Mouse (Mus musculus) CH12.LX (cell line): ENCODE measurements around the gene Gm37240. TPM values are rescaled to one million over a fixed set of nuclear protein-coding genes. Genes with fewer than 3 reads are reported as not detected.

Source experiments
- DNase-seq: peaks from one replicate; pipeline ENCODE4 v3.0.0-alpha.2; 2013; ENCODE audit errors: extremely low read depth
- H3K27ac ChIP-seq: 2 replicates; pipeline ENCODE4 v1.5.1; 2012; ENCODE audit warnings: low read depth, mild to moderate bottlenecking, control low read depth, moderate library complexity; ENCODE audit not compliant: insufficient read depth
- H3K27me3 ChIP-seq: replicated peaks from 2 replicates; pipeline ENCODE3; 2012; ENCODE audit warnings: inconsistent platforms
- H3K36me3 ChIP-seq, 2 experiments: replicated peaks in 1 of 2; 2 replicates each; pipeline versions ENCODE3 to v1.6.1; 2012; ENCODE audit warnings: inconsistent platforms in 1 of 2, low read length in 1 of 2, mild to moderate bottlenecking in 1 of 2, mixed read lengths in 1 of 2, moderate library complexity in 1 of 2; ENCODE audit not compliant: control insufficient read depth in 1 of 2, insufficient read depth in 1 of 2
- H3K4me1 ChIP-seq, 2 experiments: 2 replicates each; pipeline ENCODE4 v1.6.1; 2012; ENCODE audit warnings: inconsistent platforms in 1 of 2, moderate library complexity in 1 of 2; ENCODE audit not compliant: insufficient read depth in 2 of 2, control insufficient read depth in 1 of 2
- H3K4me2 ChIP-seq: 2 replicates; pipeline ENCODE4 v1.6.1; 2012; ENCODE audit warnings: low read depth, mild to moderate bottlenecking, control low read depth; ENCODE audit not compliant: poor library complexity, insufficient read depth, severe bottlenecking
- H3K4me3 ChIP-seq, 3 experiments: fragments of 150-350 bp in 1 of 3; sonication (generic) in 1 of 3; replicated peaks in 1 of 3; 2 replicates each; pipeline versions ENCODE3 to v1.5.1; 2011 to 2012; ENCODE audit warnings: low read depth in 2 of 3, low read length in 2 of 3, mild to moderate bottlenecking in 2 of 3, moderate library complexity in 2 of 3, control low read depth in 1 of 3, improper control_type of control experiment in 1 of 3, inconsistent platforms in 1 of 3, mixed read lengths in 1 of 3; ENCODE audit not compliant: poor library complexity in 1 of 3
- H3K79me2 ChIP-seq: replicated peaks from 2 replicates; pipeline ENCODE4 v1.6.1; 2012; ENCODE audit warnings: mild to moderate bottlenecking, moderate library complexity; ENCODE audit not compliant: control insufficient read depth, poor library complexity, insufficient read depth, severe bottlenecking; ENCODE audit errors: extremely low read depth
- H3K9ac ChIP-seq: 2 replicates; pipeline ENCODE4 v1.6.1; 2012; ENCODE audit warnings: low read depth, mild to moderate bottlenecking, control low read depth, moderate library complexity; ENCODE audit not compliant: insufficient read depth
- H3K9me3 ChIP-seq: replicated peaks from 2 replicates; pipeline ENCODE3; 2012; ENCODE audit warnings: low read length, inconsistent platforms, mixed read lengths
- CHD1 ChIP-seq: IDR thresholded peaks from 2 replicates; pipeline ENCODE4 v1.6.1; 2012; ENCODE audit warnings: low read depth, low read length, improper control_type of control experiment, inconsistent platforms
- CHD2 ChIP-seq: IDR thresholded peaks from 2 replicates; pipeline ENCODE4 v1.6.1; 2011; ENCODE audit warnings: low read length, improper control_type of control experiment
- CTCF ChIP-seq, 2 experiments: IDR thresholded peaks in 1 of 2; conservative IDR thresholded peaks in 1 of 2; 2 replicates each; pipeline ENCODE4 v1.5.1; 2011 to 2012; ENCODE audit warnings: low read depth in 2 of 2, low read length in 2 of 2, improper control_type of control experiment in 1 of 2, inconsistent platforms in 1 of 2, mild to moderate bottlenecking in 1 of 2, moderate library complexity in 1 of 2
- E2F4 ChIP-seq: IDR thresholded peaks from 2 replicates; pipeline ENCODE4 v1.6.1; 2011; ENCODE audit warnings: low read depth, low read length, improper control_type of control experiment; ENCODE audit not compliant: insufficient replicate concordance
- ELF1 ChIP-seq: IDR thresholded peaks from 2 replicates; pipeline ENCODE4 v1.6.1; 2014; ENCODE audit warnings: low read depth, mild to moderate bottlenecking, inconsistent platforms, low read length, improper control_type of control experiment
- ETS1 ChIP-seq: conservative IDR thresholded peaks from 2 replicates; pipeline ENCODE4 v1.6.1; 2012; ENCODE audit warnings: low read depth, mild to moderate bottlenecking, inconsistent platforms, low read length, improper control_type of control experiment, moderate library complexity
- HCFC1 ChIP-seq: IDR thresholded peaks from 2 replicates; pipeline ENCODE4 v1.6.1; 2012; ENCODE audit warnings: low read depth, mild to moderate bottlenecking, inconsistent platforms, low read length, improper control_type of control experiment
- JUN ChIP-seq: IDR thresholded peaks from 2 replicates; pipeline ENCODE4 v1.6.1; 2011; ENCODE audit warnings: low read depth, mild to moderate bottlenecking, low read length, improper control_type of control experiment, moderate library complexity; ENCODE audit not compliant: insufficient read depth
- MAFK ChIP-seq: IDR thresholded peaks from 2 replicates; pipeline ENCODE4 v1.6.1; 2011; ENCODE audit warnings: low read length, improper control_type of control experiment; ENCODE audit not compliant: insufficient replicate concordance
- MAX ChIP-seq: IDR thresholded peaks from 2 replicates; pipeline ENCODE4 v1.6.1; 2011; ENCODE audit warnings: low read length, improper control_type of control experiment
- MAZ ChIP-seq: IDR thresholded peaks from 2 replicates; pipeline ENCODE4 v1.6.1; 2012; ENCODE audit warnings: low read depth, mild to moderate bottlenecking, inconsistent platforms, low read length, improper control_type of control experiment, moderate library complexity
- MEF2A ChIP-seq: IDR thresholded peaks from 2 replicates; pipeline ENCODE4 v1.6.1; 2014; ENCODE audit warnings: low read depth, mild to moderate bottlenecking, inconsistent platforms, low read length, improper control_type of control experiment, borderline replicate concordance
- MXI1 ChIP-seq: IDR thresholded peaks from 2 replicates; pipeline ENCODE4 v1.6.1; 2011; ENCODE audit warnings: mild to moderate bottlenecking, low read depth, low read length, improper control_type of control experiment
- NELFE ChIP-seq: IDR thresholded peaks from 2 replicates; pipeline ENCODE4 v1.6.1; 2011; ENCODE audit warnings: low read depth, low read length, improper control_type of control experiment
- RAD21 ChIP-seq: IDR thresholded peaks from 2 replicates; pipeline ENCODE4 v1.6.1; 2011; ENCODE audit warnings: low read depth, mild to moderate bottlenecking, low read length, improper control_type of control experiment, moderate library complexity
- RCOR1 ChIP-seq: conservative IDR thresholded peaks from 2 replicates; pipeline ENCODE4 v1.6.1; 2012; ENCODE audit warnings: low read depth, mild to moderate bottlenecking, inconsistent platforms, low read length, improper control_type of control experiment
- SMC3 ChIP-seq: IDR thresholded peaks from 2 replicates; pipeline ENCODE4 v1.6.1; 2011; ENCODE audit warnings: low read depth, low read length, improper control_type of control experiment
- TCF12 ChIP-seq: IDR thresholded peaks from 2 replicates; pipeline ENCODE4 v1.6.1; 2014; ENCODE audit warnings: low read depth, mild to moderate bottlenecking, inconsistent platforms, low read length, improper control_type of control experiment
- UBTF ChIP-seq: IDR thresholded peaks from 2 replicates; pipeline ENCODE4 v1.6.1; 2012; ENCODE audit warnings: low read depth, mild to moderate bottlenecking, inconsistent platforms, low read length, improper control_type of control experiment, moderate library complexity
- USF2 ChIP-seq: conservative IDR thresholded peaks from 2 replicates; pipeline ENCODE4 v1.6.1; 2011; ENCODE audit warnings: low read depth, low read length, improper control_type of control experiment
- ZC3H11A ChIP-seq: IDR thresholded peaks from 2 replicates; pipeline ENCODE4 v1.6.1; 2012; ENCODE audit warnings: low read depth, mild to moderate bottlenecking, inconsistent platforms, low read length, improper control_type of control experiment
- ZNF384 ChIP-seq: IDR thresholded peaks from 2 replicates; pipeline ENCODE4 v1.6.1; 2012; ENCODE audit warnings: low read depth, low read length, improper control_type of control experiment, inconsistent platforms
- dilution Hi-C: fragments of 300-500 bp; cut with MboI; formaldehyde crosslinking; loops from 2 replicates; pipeline ENCODE4 v1.14.3; 2020; ENCODE audit warnings: low sequenced_read_pairs; ENCODE audit not compliant: extremely low pct_unique_long_range_greater_than_20kb, extremely low pct_ligation_motif_present
- in situ Hi-C: fragments of 300-500 bp; cut with MboI; formaldehyde crosslinking; loops from 3 replicates; pipeline ENCODE4 v1.14.3; 2019; ENCODE audit warnings: low sequenced_read_pairs, low pct_ligation_motif_present, low pct_unique_long_range_greater_than_20kb, mixed read lengths
- polyA plus RNA-seq: library from polyadenylated mRNA; unstranded; fragments of >175 nt; gene quantifications from 2 replicates; pipeline ENCODE4 v1.2.1, GENCODE M21; 2012; ENCODE audit warnings: low read depth; ENCODE audit not compliant: insufficient read length
- total RNA-seq, 2 experiments: library from RNA; depleted of rRNA; stranded (reverse); fragments of 300-350 nt in 1 of 2; fragments of >200 nt in 1 of 2; gene quantifications; 2 replicates each; pipeline ENCODE4 v1.2.3; 2012 to 2014

The Gm37240 gene
- total and polyA plus RNA-seq, 3 experiments, result 0.08 to 0.19 (median 0.14) TPM

- no peaks in the 10 kb centered on the region for H3K27me3 ChIP-seq
- no peak overlapping the region for H3K4me3 ChIP-seq
- H3K79me2 ChIP-seq, result no peaks in the 10 kb centered on the region
- no peaks in the 10 kb centered on the region for H3K36me3 ChIP-seq
- H3K4me2 ChIP-seq, result no peak overlapping the region
- in situ Hi-C loops, result no loop called here
- no peak for TF ChIP-seq RCOR1
- no peak for TF ChIP-seq USF2
- no peak for TF ChIP-seq TCF12
- TF ChIP-seq MAFK, result no peak
- no peak for TF ChIP-seq MAX
- no peak for TF ChIP-seq UBTF
- no peak for TF ChIP-seq SMC3
- TF ChIP-seq ETS1, result no peak
- no peak for TF ChIP-seq MXI1
- no peak for TF ChIP-seq ELF1
- TF ChIP-seq NELFE, result no peak
- TF ChIP-seq ZNF384, result no peak
- no peak for TF ChIP-seq JUN
- TF ChIP-seq CHD2, result no peak
- no peak for TF ChIP-seq RAD21
- TF ChIP-seq CHD1, result no peak
- no peak for TF ChIP-seq E2F4
- no peak for TF ChIP-seq MEF2A
- no peak overlapping the region for H3K27ac ChIP-seq
- no peak overlapping the region for H3K9ac ChIP-seq
- no peaks in the 10 kb centered on the region for H3K4me1 ChIP-seq
- H3K9me3 ChIP-seq, result peaks cover 24% of the 10 kb centered on the region
- DNase-seq, result no peak
- dilution Hi-C loops, result no loop called here
These were observed 488.9 kb downstream of the Gm37240 start for GRCm38 (mm10) chr3:85398483-85398835.

- Histone ChIP-seq H3K9me3 (peaks cover 24% of the 10 kb centered on the region), H3K4me2 (no peak overlapping the region), H3K27ac (no peak overlapping the region), H3K4me1 (no peaks in the 10 kb centered on the region), H3K79me2 (no peaks in the 10 kb centered on the region), H3K4me3 (no peak overlapping the region), H3K36me3 (no peaks in the 10 kb centered on the region), H3K9ac (no peak overlapping the region), H3K27me3 (no peaks in the 10 kb centered on the region)
- no peak for DNase-seq
- in situ Hi-C loops, result no loop called here
- dilution Hi-C loops, result no loop called here
- TF ChIP-seq JUN (no peak), MAX (no peak), CTCF (conservative IDR thresholded peaks at IDR 0.05 in 1 of 2, IDR thresholded peaks at IDR 0.05 in 1 of 2; ENCODE audit: low read depth in 2 of 2, low read length in 2 of 2) (no peak), MAZ (no peak), HCFC1 (no peak), ZC3H11A (no peak)
These were observed 489.4 kb downstream of the Gm37240 start for GRCm38 (mm10) chr3:85397816-85398482.
